Mouse (Mus musculus) cortical plate, adult 2 months (tissue): ENCODE results near the gene Vmn1r77.
"Not testable (repeated sequence)": the region's sequence is repeated elsewhere in the genome, so short reads cannot be mapped to it uniquely, and the experiment has no call there.

Experiments
- CTCF ChIP-seq: fragments of 200-500 bp; IDR thresholded peaks from 2 replicates; pipeline ENCODE4 v1.5.1; 2011; ENCODE audit warnings: mild to moderate bottlenecking, control low read depth, low read length; ENCODE audit not compliant: insufficient read depth; ENCODE audit errors: extremely low read depth
- POLR2A ChIP-seq: fragments of 200-500 bp; IDR thresholded peaks from 2 replicates; pipeline ENCODE4 v1.6.1; 2011; ENCODE audit warnings: mild to moderate bottlenecking, low read length, control low read depth; ENCODE audit not compliant: insufficient read depth; ENCODE audit errors: extremely low read depth

DNA sequence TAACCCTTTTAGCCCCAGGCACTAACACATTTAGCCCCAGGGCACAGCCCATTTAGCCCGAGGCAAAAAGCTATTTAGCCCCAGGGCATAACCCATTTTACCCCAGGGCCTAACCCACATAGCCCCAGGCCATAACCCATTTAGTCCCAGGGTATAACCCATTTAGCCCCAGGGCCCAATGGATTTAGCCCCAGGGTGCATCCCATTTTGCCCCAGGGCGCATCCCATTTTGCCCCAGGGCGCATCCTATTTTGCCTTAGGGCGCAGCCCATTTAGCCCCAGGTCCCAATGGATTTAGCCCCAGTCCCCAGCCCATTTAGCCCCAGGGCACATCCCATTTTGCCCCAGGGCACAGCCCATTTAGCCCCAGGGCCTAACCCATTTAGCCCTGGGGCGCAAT lies 25.1 kb upstream of the Vmn1r77 start:
- not testable (repeated sequence) for TF ChIP-seq POLR2A, CTCF
